Mouse (Mus musculus) monocyte, adult 5-6 weeks (primary cell): ENCODE data around the gene Ddx42. TPM values are rescaled to one million over a fixed set of nuclear protein-coding genes. Genes with fewer than 3 reads are reported as not detected.

ENCODE experiments used
- ATAC-seq: fragments of 153-309, 156-312 bp; replicated peaks from 2 replicates; pipeline ENCODE4 v1.8.0; 2017; ENCODE audit warnings: mild to moderate bottlenecking; ENCODE audit not compliant: low TSS enrichment, insufficient number of reproducible peaks, severe bottlenecking, poor library complexity, low FRiP score
- total RNA-seq: library from RNA; stranded (forward); fragments of 200-1000, 200-491, 200-594 nt; gene quantifications from 3 replicates; pipeline ENCODE4 v1.2.3, GENCODE M21; 2017

Ddx42 gene
- total RNA-seq, 1 experiment from 2014 or later = 119 TPM

- ATAC-seq = no peak
Observed at GRCm38 (mm10) chr11:106263963-106264362, 47.2 kb downstream of the Ddx42 start.

DNA sequence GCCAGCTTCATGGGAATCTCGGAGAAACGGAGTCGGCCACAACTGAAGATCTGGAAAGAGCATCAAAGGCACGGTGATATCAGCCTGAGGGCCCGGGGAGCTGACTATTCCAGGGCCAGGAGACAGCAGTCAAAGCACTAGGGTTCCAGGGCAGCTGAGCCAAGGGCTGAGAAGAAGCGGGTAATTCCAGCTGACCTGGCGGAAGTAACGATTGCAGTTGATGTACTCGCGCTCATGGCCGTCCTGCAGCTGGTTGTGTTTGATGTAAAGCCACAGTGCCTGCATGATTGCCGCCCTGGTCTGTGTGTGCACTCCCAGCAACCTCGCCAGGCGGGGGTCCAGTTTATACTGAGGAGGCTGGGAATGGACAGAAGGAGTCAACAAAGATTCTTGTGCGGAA is 48.3 kb downstream of the Ddx42 start:
- ATAC-seq = no peak

GRCm38 (mm10) chr11:106265570-106265969 is 48.8 kb downstream of the Ddx42 start:
- ATAC-seq = no peak

- no peak for ATAC-seq
Observed at GRCm38 (mm10) chr11:106266431-106266830, 49.7 kb downstream of the Ddx42 start.

DNA sequence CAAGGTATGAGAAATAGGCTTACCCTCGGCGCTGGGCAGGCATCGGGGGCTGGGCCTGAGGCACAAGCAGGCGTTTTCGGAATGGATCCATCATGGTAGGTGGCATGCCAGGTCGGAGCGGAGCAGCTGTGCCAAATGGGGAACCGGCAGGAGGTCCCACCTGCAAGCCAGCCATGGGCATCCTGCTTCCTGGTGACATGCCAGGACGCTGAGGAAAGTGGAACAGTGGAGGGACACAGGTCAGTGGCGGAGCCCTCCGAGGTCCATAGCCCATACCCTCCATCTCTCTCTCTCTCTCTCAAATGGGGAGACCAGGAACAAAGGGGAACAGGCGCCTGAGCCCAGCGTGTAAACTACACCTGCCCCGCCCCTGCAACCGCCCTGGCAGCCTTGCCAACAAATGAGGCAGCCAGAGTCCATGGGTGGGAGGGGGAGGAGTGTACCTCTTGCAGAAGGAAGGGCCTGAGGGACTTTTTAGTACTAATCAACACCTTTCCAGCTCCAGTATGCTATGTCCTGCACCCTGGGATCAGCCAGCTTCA is 50.7 kb downstream of the Ddx42 start:
- ATAC-seq = no peak

GRCm38 (mm10) chr11:106267871-106268270 is 51.1 kb downstream of the Ddx42 start:
- no peak for ATAC-seq

DNA sequence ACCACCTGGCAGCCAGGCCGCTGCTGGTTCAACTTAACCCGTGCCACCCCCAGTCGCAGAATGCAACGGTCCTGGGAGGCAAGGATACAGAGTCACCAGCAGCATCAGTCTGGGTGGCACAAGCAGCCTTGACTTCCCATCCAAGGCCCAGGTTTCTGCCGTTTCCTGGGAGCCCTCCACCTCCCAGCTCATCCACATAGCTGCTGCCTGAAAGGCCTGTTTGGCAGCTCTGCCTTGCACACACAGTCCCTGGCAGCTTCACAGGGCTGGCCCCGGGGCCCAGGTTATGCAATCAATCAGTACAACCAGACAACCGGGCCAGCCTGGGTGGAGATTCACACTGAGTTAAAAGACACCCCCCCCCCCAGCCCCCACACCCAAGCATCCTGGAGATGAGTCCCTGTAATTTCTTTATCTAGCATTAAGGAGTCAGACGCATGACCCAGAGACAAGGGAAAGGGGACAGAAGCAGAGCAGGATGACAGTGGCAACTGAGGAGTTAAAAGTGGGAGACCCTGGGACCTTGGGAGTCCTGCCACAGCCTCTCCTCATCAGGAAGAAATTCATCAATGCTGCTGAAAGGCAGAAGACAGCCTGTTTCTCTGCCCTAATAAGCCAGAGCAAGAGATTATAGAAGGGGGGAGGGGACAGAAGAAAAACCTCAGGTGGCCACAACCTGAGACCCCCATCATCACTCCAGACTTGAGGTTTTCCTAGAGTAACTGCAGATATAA is 51.8 kb downstream of the Ddx42 start:
- ATAC-seq = no peak

GRCm38 (mm10) chr11:106269060-106269431 is 52.3 kb downstream of the Ddx42 start:
- ATAC-seq = no peak

GRCm38 (mm10) chr11:106271131-106271793 is 54.5 kb downstream of the Ddx42 start:
- ATAC-seq = no peak

- 0 out of 2 replicates have a peak, but pooled peaks have one; percentile 5 for ATAC-seq
Observed at GRCm38 (mm10) chr11:106271794-106272643, 55.3 kb downstream of the Ddx42 start.

- ATAC-seq = peak; percentile 85
Observed at GRCm38 (mm10) chr11:106272644-106273310, 56.1 kb downstream of the Ddx42 start, which contains the start of gene Smarcd2. TSS of gene Smarcd2 (minus strand) at chr11:106272972.

DNA sequence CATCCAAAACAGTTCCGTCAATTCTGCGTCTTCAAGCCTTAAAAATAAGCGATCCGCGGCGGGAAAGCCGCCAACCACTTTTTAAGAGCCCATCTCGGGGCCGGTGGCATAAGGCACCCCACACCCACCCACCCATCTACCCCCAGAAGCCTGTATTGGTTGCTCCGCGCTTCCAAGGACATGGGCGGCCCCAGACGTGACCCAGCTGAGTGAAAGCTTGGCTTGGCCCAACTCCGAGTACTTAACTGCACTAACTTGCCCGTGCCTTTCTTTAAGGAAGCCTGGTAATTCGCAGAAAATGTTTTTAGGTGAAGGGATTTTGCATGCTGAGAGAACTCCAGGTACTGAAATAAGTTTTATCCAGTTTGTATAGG is 56.6 kb downstream of the Ddx42 start:
- no peak for ATAC-seq

GRCm38 (mm10) chr11:106273811-106274210 is 57.1 kb downstream of the Ddx42 start:
- ATAC-seq = no peak

DNA sequence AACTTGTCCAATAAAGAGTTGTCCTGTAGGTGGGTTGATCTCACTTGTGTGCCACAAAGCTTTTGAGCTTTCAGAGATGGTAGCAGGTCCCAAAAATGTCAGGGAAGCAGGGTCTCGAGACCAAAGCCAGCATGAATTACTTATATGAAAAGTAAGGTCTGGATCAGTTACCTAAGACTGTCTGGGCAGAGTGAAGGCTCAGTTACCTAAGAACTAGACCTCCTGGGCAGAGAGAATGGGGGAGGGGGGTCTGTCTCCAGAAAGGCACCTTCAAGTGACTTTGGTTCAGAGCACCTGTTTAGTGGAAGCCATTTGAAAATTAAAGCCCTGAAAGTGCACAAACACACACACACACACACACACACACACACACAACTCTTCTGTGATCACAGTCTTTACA is 57.6 kb downstream of the Ddx42 start:
- ATAC-seq = no peak

DNA sequence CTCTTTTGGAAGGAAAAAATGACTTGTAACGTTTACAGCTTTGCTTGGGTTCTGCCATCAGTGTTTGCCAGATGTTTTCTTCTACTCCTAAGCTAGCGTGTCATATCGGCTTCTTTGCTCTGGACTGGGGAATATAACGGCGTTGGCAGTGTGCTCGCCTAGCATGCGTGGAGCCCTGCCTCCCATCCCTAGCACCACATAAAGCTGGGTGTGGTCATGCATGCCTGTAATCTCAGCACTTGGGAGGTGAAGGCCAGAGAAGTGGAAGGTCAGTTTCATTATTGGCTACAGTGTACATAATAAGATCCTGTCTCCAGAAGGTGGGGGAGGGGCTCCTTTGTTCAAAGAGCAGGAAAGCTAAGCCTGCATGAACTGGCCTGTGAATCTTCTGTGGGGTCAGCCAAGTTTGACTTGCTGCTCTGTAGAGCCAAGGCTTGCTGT is 58.3 kb downstream of the Ddx42 start:
- no peak for ATAC-seq

DNA sequence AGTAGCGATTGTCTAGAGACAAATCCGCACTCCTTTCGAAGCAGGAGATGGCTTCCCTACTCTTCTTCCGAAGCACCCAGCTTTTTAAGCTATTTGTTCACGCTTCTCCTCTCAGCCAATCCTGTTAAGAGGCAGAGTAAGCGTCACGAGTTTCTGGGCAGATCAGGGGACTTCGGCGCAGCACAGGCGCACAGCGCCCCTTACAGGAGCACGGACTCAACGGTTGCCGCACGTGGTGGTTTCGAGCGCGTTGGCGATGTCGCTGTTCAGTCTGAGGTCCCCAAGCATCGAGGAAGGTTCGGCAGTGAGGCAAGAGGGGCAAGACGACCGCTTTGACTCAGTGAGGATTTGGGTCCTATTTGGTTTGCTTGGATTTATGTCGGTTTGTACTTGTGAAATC is 59.7 kb downstream of the Ddx42 start, which contains the start of gene Tcam1:
Tcam1 (plus strand) TSS at position 219 of the 400 bp plus-strand sequence.
- peak; percentile 75 for ATAC-seq

- no peak for ATAC-seq
Observed at GRCm38 (mm10) chr11:106282452-106282851, 65.7 kb downstream of the Ddx42 start.

- no peak for ATAC-seq
Observed at GRCm38 (mm10) chr11:106283371-106283770, 66.6 kb downstream of the Ddx42 start.
